Mouse (Mus musculus) cerebellum, adult 8-10 months (tissue): Measurements from ENCODE around the gene Sox15.
A peak's percentile ranks its signal among the peaks of the same experiment; 100 is the strongest.
"Not testable (repeated sequence)": the region's sequence is repeated elsewhere in the genome, so short reads cannot be mapped to it uniquely, and the experiment has no call there.

Experiments
- DNase-seq: peaks from one replicate; pipeline ENCODE4 v3.0.0; 2022

Sox15 gene

DNA sequence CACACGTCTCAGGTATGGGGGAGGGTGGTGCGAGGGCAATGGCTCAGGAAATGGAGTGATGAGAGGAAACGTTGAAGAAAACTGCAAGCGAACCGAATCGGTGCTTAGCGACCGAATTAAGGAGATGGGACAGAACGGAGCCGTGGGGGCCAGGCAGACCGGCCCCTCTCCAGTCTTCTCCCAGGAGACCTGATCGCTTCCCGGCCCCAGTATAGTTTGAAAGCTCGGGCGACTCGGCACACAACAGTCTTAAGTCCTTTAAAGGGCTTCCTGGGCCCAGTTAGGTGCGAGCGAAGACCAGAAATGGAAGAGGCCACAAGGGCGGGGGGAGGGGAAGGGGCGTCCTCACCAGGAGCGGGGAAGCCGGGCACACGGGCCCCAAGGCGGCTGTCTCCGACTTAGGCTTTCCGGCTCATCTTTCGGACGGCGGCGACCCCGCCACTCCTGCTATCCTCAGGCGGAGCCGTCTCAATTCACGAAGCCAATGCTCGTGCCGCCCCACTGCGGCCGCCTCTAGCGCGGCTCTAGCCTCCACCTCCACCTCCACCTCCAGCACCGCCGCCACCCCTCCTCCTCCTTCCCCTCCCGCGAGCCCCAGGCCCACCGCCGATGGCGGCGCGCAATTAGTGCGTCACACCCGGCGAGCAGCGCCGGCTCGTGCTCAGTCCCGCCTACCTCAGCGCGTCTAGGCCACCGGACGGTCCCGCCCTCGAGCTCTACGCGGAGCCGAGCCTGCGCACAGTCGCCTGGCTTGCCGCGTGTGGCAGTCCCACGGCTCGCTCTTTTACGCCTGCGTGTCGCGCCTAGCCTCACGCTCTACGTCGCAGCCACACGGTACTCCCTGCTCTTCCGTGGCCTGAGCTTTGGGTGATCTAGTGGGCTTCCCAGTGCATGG, 26.4 kb downstream of the Sox15 start, which contains the start of gene Senp3:
TSS of gene Senp3 (minus strand) at position 771 of the 895 bp plus-strand sequence.
- peak; percentile 93 for DNase-seq

DNA sequence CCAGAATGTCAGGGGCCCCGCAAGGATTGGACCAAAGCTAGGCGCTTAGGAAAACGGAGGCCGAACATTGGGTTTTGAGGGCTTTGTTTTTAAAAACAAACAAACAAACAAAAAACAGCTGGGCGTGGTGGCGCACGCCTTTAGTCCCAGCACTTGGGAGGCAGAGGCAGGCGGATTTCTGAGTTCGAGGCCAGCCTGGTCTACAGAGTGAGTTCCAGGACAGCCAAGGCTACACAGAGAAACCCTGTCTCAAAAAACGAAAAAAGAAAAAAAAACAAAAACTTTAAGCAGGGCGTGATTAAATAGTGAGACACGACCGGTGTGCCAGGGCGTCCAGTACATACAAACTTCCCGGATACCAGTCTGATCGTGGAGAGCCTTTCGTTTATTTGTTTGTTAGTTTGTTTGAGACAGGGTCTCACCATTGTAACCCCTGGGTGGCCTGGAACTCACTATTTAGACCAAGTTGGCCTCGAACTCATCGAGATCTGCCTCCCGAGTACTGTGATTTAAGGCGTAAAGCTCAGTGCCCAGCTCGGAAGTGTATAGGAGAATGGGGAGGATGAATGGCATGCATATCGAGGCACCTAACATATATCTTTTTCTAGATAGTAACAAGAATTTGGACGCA, 27.2 kb downstream of the Sox15 start:
- peak; percentile 43 for DNase-seq

GRCm38 (mm10) chr11:69682840-69683533, 27.9 kb downstream of the Sox15 start:
- peak; percentile 92 for DNase-seq

DNA sequence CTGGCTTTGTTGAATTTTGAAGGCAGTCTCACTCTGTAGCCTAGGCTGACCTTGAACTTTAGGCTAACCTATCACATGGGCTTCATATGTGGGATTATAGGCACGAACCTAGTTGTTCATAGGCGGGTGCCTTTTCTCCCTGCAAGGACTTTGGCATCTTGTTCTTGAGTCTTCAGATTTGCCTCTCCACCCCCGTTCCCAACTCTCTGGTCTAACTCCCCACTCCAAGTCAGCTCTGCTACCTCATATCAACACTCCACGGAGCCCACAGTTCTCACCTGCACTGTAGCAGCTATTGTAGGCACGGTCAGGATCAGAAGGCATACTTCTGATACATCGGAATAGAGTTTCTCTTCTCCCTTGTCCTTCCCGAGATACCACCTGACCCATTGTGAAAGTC, 28.5 kb downstream of the Sox15 start:
- DNase-seq = no peak

- no peak for DNase-seq
Observed at GRCm38 (mm10) chr11:69684128-69684745, 29.1 kb downstream of the Sox15 start.

DNA sequence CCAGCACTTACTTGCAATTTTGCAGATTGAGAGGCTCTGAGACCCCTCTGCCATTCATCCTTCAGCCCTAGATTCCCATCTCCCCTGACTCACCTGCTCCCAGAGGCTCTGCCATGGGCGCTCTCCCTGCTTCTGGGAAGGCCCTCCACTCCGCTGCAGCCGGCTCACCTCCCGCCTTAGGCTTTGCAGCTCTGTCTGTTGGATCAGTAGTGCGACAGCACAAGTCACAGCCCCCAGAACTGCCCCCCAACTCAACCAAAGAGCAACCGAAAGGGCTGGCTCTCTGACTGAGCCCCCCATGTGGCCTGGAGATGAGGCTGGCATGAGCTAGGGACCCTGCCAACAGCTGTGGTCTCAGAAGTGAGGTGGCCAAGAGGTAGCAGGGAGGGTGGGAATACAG, 29.8 kb downstream of the Sox15 start:
- no peak for DNase-seq

DNA sequence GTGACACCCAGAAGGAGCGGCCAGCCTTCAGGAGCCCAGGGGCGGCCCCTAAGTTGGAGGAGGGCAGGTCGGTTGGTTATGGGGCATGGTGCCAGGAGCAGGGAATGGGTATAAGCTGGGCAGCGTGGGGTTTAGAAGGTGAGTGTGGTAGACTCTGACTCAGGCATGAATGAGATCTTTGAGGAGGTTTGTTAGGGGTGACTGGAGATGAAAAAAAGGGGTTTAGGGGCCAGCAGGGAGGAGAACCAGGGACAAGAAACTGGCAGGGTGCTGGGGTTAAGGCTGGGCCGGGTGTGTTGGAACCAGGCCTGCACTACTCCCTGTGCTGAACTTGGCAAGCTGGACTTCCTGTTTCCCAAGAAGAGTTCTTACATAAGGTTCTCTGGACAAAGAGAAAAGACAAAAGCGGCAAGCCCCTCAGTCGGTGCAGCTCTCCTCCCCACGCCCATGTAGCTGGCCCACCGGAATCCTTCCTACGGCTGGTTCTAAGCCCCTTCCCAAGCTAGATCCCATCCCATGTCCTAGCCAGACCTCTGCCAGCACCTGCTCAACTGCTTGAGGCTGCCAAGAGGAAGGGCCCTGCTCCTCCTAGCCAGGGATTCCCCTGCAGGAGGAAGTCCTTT, 30.5 kb downstream of the Sox15 start, which contains the start of gene Tnfsf13:
TSS of gene Tnfsf13 (minus strand) at position 259 of the 623 bp plus-strand sequence.
- DNase-seq = peak; percentile 85

GRCm38 (mm10) chr11:69686377-69686776, 31.3 kb downstream of the Sox15 start:
- peak; percentile 77 for DNase-seq

DNA sequence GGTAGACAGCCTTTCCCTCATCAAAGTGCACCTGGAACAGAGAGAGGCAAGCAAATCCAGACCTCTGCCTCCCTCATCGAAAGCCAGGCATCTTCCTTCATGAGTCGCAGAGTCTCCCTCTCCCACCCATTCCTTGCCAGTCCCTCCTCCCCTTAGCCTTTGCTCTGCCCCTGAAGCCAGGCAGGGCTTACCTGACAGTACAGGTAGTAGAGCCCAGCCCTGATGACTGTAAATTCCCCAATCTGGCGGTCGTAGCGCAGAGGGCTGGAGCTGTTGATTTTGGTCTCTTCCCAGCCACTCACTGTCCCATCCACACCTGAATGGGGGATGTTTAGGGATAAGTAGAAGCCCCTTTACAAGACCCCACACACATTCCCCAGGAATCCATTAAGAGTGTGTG, 31.9 kb downstream of the Sox15 start:
- DNase-seq = no peak

GRCm38 (mm10) chr11:69689891-69690290, 34.8 kb downstream of the Sox15 start:
- no peak for DNase-seq

GRCm38 (mm10) chr11:69692196-69692811, 37.2 kb downstream of the Sox15 start:
- DNase-seq = no peak

DNA sequence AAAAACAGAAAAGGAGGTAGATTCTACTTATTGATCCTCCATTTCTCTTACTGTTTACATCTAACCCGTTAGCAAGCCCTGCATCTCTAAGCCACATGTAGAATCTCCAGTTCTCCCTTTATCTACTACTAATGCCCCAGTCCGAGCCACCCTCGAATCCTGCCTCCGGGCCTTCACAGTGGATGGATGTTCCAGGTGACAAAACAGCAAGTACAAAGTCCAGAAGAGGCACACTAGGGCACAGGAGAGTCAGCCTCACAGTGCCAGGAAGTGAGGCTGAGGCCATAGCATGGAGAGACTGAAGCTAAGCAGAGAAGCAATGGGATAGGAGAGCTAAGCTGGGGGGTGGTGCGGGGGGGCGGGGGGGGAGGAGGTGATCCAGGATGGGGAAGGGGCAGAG, 37.7 kb downstream of the Sox15 start:
- no peak for DNase-seq

GRCm38 (mm10) chr11:69693421-69693965, 38.4 kb downstream of the Sox15 start:
- DNase-seq = no peak

DNA sequence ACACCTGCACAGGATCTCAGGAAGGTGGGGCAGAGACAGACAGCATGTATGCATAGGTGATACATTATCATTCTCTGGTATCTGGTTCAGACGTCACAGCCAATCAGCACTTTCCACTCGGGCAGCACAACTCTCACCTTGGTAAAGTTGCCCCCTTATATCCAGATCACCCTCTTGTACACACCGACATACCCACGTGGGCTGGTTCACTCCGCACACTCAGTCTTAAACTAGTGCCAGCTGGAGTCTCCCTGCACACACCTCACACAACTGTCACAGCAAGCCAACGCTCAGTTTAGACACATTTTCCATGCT, 39.9 kb downstream of the Sox15 start:
- no peak for DNase-seq

GRCm38 (mm10) chr11:69695361-69696181, 40.5 kb downstream of the Sox15 start, which contains the start of the genes Tnfsf12 and Tnfsfm13:
Gene Tnfsf12 (minus strand): TSS chr11:69695849.
Gene Tnfsfm13 (minus strand): TSS chr11:69696098.
- DNase-seq = peak; percentile 71

GRCm38 (mm10) chr11:69697396-69697795, 42.3 kb downstream of the Sox15 start:
- no peak for DNase-seq

- DNase-seq = peak; percentile 10
Observed at GRCm38 (mm10) chr11:69698574-69698973, 43.5 kb downstream of the Sox15 start.

DNA sequence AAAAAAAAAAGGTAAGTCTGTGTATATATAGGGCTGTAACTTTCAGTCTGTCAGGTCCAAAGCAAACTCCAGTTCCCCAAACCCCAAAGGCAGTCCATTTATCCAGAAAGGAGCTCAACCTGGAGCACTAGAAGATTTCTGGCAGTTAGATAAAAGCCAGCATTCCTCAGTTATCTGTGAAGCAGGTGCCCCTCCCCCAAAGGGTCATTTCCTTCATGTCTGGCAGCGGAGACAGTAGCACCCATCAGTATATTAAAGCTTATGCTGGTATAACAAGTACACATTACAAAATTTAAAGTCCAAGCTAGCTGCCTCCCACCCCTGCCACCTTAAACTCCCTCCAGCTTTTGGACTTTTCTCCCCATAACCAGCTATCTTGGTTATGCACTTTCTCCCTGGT, 44.5 kb downstream of the Sox15 start:
- no peak for DNase-seq

DNA sequence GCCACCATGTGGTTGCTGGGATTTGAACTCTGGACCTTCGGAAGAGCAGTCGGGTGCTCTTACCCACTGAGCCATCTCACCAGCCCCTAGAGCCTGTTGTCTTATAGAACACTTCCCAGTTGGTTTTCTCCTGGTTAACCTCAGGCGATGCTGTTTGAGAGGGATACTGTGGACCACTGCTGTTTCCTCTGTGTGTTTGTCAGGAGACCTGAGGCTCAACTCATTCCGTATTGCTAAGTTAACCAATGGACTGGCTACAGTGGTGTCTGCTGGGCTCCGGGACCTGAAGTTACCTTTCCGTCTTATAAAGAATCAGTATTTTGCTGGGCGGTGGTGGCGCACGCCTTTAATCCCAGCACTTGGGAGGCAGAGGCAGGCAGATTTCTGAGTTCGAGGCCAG, 47.8 kb downstream of the Sox15 start:
- DNase-seq = not testable (repeated sequence)

DNA sequence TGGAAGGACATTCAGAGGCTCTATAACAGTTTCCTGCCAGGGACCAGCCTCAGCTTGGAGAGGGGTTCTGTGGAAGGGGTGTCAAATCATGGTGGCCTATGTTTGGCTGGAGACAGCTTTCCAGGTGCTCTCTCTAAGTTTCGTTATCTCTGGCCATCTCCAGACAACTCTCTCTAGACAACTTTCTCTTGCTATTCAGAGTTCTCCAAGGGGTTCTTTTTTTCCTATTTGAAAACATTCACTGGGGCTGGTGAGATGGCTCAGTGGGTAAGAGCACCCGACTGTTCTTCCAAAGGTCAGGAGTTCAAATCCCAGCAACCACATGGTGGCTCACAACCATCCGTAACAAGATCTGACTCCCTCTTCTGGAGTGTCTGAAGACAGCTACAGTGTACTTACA, 48.3 kb downstream of the Sox15 start:
- DNase-seq = not testable (repeated sequence)
